Mouse (Mus musculus): ENCODE measurements around the gene Chka.

DNA sequence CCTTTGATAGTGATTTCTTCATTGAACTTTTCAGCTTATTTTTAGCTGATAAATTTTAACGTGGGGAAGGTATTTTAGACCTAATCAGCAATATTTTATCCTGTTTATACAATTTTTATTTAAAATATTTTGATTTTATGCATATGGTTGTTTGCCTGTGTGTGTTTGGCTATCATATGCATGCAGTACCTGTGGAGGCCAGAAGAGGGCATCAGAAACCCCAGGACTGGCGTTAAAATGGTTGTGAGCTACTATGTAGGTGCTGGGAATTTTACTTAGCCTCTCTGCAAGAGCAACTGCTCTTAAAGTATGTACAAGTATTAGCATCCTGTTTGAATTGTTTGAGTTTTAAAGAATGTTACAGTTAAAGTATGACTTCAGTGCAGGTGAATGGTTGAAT lies 13.4 kb downstream of the Chka start:
- TF ChIP-seq CTCF (IDR thresholded peaks at IDR 0.05; ENCODE audit: insufficient read depth, low read length) = no peak; the same call in 1 of the 2 replicates
- no peak for TF ChIP-seq POLR2A (IDR thresholded peaks at IDR 0.05; ENCODE audit: borderline replicate concordance, extremely low read depth, low read depth, low read length)

All from lung, adult 2 months (tissue).